15 mouse cellular contexts compared by ENCODE assay signal in genomic region chr5:53023901-53024300, GRCm38 (mm10). TPM values are rescaled to one million over a fixed set of nuclear protein-coding genes. Genes with fewer than 3 reads are reported as not detected.
DNase-seq lines count a peak whose midpoint lies in the region; ATAC-seq and TF ChIP-seq lines count a peak whose summit lies in the region.
"Had no signal": no experiment of that assay in that cellular context is flagged by ENCODE, and none has a peak within 500 bp of the region (broad histone marks: within the 10 kb centered on the region; RNA-seq: fewer than 3 reads in every experiment).

No protein-coding gene starts in this region.

- no peak overlapping the region for H3K27ac ChIP-seq in liver, postnatal 0 days (ENCODE audit: low read depth)
- H3K27ac ChIP-seq in intestine, embryonic 15.5 days = no peak overlapping the region
- peak overlapping the region; percentile 96 for H3K27ac ChIP-seq in small intestine, adult 2 months (ENCODE audit: insufficient read depth, low read depth, low read length)
- H3K27ac ChIP-seq: forebrain, embryonic 13.5 days; heart, embryonic 15.5 days; hindbrain, embryonic 10.5 days; midbrain, embryonic 15.5 days had no signal

- no peaks in the 10 kb centered on the region for H3K9me3 ChIP-seq in liver, postnatal 0 days (ENCODE audit: low read length)
- H3K9me3 ChIP-seq in intestine, embryonic 15.5 days = no peaks in the 10 kb centered on the region
- H3K9me3 ChIP-seq: forebrain, embryonic 13.5 days; heart, embryonic 15.5 days; hindbrain, embryonic 10.5 days; midbrain, embryonic 15.5 days had no signal

- TF ChIP-seq EP300 in liver, postnatal 0 days (IDR thresholded peaks at IDR 0.05; ENCODE audit: low read depth) = no peak

- no peaks in the 10 kb centered on the region; the same call in 1 of the 2 replicates for H3K4me1 ChIP-seq in liver, postnatal 0 days (ENCODE audit: insufficient read depth)
- H3K4me1 ChIP-seq in intestine, embryonic 15.5 days (replicated peaks) = no peaks in the 10 kb centered on the region
- peaks cover 24% of the 10 kb centered on the region for H3K4me1 ChIP-seq in small intestine, adult 2 months (ENCODE audit: control insufficient read depth, insufficient read depth, insufficient read length, low read length)
- H3K4me1 ChIP-seq: heart, embryonic 15.5 days; midbrain, embryonic 15.5 days had no signal

- H3K27me3 ChIP-seq in liver, postnatal 0 days (ENCODE audit: insufficient read depth, low read length) = no peaks in the 10 kb centered on the region
- no peaks in the 10 kb centered on the region for H3K27me3 ChIP-seq in intestine, embryonic 15.5 days (replicated peaks)
- no peaks in the 10 kb centered on the region for H3K27me3 ChIP-seq in small intestine, adult 2 months (ENCODE audit: control insufficient read depth, insufficient read depth, low read length)
- H3K27me3 ChIP-seq: forebrain, embryonic 13.5 days; heart, embryonic 15.5 days; midbrain, embryonic 15.5 days had no signal

- H3K9ac ChIP-seq in liver, postnatal 0 days (replicated peaks) = no peak overlapping the region
- no peak overlapping the region for H3K9ac ChIP-seq in intestine, embryonic 15.5 days
- H3K9ac ChIP-seq: forebrain, embryonic 13.5 days; heart, embryonic 15.5 days; midbrain, embryonic 15.5 days had no signal

- WGBS in liver, postnatal 0 days (ENCODE audit: insufficient replicate concordance) = 65% methylated on average over 5 of the region's 5 CpGs
- 66% methylated on average over 5 of the region's 5 CpGs for WGBS in intestine, embryonic 15.5 days
- whole genome bisulfite sequencing in small intestine, adult 2 months = 28% methylated on average over 5 of the region's 5 CpGs

- no peak for TF ChIP-seq CTCF in liver, postnatal 0 days (IDR thresholded peaks at IDR 0.05; ENCODE audit: low read depth)
- TF ChIP-seq CTCF in small intestine, adult 2 months (IDR thresholded peaks at IDR 0.05; ENCODE audit: extremely low read depth, insufficient read length, insufficient replicate concordance, low read depth, low read length) = no peak

- no peak overlapping the region for H3K4me2 ChIP-seq in liver, postnatal 0 days (ENCODE audit: low read depth, low read length)
- H3K4me2 ChIP-seq in intestine, embryonic 15.5 days (replicated peaks) = no peak overlapping the region
- H3K4me2 ChIP-seq: forebrain, embryonic 13.5 days; heart, embryonic 15.5 days; midbrain, embryonic 15.5 days had no signal

- peak; percentile 68 for ATAC-seq in liver, postnatal 0 days
- ATAC-seq in intestine, embryonic 15.5 days = peak; percentile 93
- ATAC-seq: forebrain, embryonic 13.5 days; inflammation-experienced regulatory T-cells, adult 6 months; midbrain, embryonic 15.5 days had no signal

- H3K36me3 ChIP-seq in liver, postnatal 0 days (replicated peaks; ENCODE audit: insufficient read depth, low read length) = no peaks in the 10 kb centered on the region
- no peaks in the 10 kb centered on the region for H3K36me3 ChIP-seq in intestine, embryonic 15.5 days
- no peaks in the 10 kb centered on the region for H3K36me3 ChIP-seq in small intestine, adult 2 months (ENCODE audit: control insufficient read depth, insufficient read depth, low read length)
- H3K36me3 ChIP-seq: heart, embryonic 15.5 days; hindbrain, embryonic 10.5 days; midbrain, embryonic 15.5 days had no signal

- no peak overlapping the region for H3K4me3 ChIP-seq in liver, postnatal 0 days (ENCODE audit: low read depth, low read length)
- H3K4me3 ChIP-seq in intestine, embryonic 15.5 days (replicated peaks) = no peak overlapping the region
- no peak overlapping the region for H3K4me3 ChIP-seq in small intestine, adult 2 months (ENCODE audit: low read depth, low read length)
- H3K4me3 ChIP-seq: forebrain, embryonic 13.5 days; heart, embryonic 15.5 days; hindbrain, embryonic 10.5 days; midbrain, embryonic 15.5 days had no signal

- TF ChIP-seq POLR2A in small intestine, adult 2 months (IDR thresholded peaks at IDR 0.05; ENCODE audit: low read depth, low read length) = no peak

- peak; percentile 18 for DNase-seq in liver, postnatal 0 days
- DNase-seq in liver = no peak
- DNase-seq in R1 (ENCODE audit: low read depth, low spot score) = peak; percentile 96
- DNase-seq in right cerebral cortex, adult 18-20 months = no peak
- DNase-seq in ovary, postnatal 14 days (ENCODE audit: low spot score) = no peak
- DNase-seq: adrenal gland, adult 8-10 months; cerebellum, adult 8-10 months; layer of hippocampus, adult 9-11 months had no signal

RNA-seq across cellular contexts. Expression of gene Slc34a2, which starts 14.0 kb away (rescaled TPM):
- 0.35 and 0.54 TPM in 2 replicates for polyA plus RNA-seq in liver, postnatal 0 days (2015; fragmentation: Nextera tagmentation; extraction: Ambion mirVana)
- 16.3 and 18.3 TPM in 2 replicates for polyA plus RNA-seq in intestine, embryonic 15.5 days (2015; fragmentation: Nextera tagmentation; extraction: Ambion mirVana)
- polyA plus RNA-seq in small intestine, adult 2 months (2012; rRNA removed) = 4.3 and 447 TPM in 2 replicates
- polyA plus RNA-seq: forebrain, embryonic 13.5 days; hindbrain, embryonic 10.5 days; inflammation-experienced regulatory T-cells, adult 6 months had no signal

Comparison
In these comparisons a context has a peak if more than half of its experiments do, and no peak if none do; other contexts are left out.
1. DNase-seq: peak in liver, postnatal 0 days (single experiment) and R1 (single experiment); none in liver (single experiment), right cerebral cortex, adult 18-20 months (single experiment) and ovary, postnatal 14 days (single experiment).